Comparison of ENCODE assay signal across 10 mouse cellular contexts in the genomic region with DNA sequence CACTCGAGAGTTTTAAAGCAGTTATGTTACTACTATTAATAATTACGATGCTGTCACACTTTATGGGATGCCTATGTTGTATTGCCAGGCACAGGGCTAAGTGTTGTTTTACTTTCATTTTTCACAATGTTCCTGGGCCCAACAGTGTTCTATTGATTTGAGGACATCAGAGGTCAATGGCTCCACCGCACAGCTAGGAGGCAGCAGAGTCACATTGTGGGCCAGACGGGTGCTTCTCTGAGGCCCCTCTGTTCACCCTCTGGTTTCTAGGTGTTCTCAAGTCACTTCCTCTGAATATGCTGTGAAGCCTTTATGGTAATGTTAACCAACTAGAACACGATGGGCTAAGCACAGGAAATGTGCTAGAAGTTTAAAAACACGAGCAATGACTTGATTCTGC. TPM values are rescaled to one million over a fixed set of nuclear protein-coding genes. Genes with fewer than 3 reads are reported as not detected.
DNase-seq lines count a peak whose midpoint lies in the region; ATAC-seq and TF ChIP-seq lines count a peak whose summit lies in the region.
"Had no signal": no experiment of that assay in that cellular context is flagged by ENCODE, and none has a peak within 500 bp of the region (broad histone marks: within the 10 kb centered on the region; RNA-seq: fewer than 3 reads in every experiment).

No protein-coding gene starts in this region.

- ATAC-seq in embryonic facial prominence, embryonic 11.5 days (replicated peaks; ENCODE audit: insufficient number of reproducible peaks, low FRiP score, low TSS enrichment, low read depth), result no peak
- ATAC-seq in neutrophil, adult 5-6 weeks (ENCODE audit: extremely low read depth, insufficient number of reproducible peaks, low FRiP score, poor library complexity, severe bottlenecking), result peak; percentile 85

- H3K4me3 ChIP-seq in embryonic facial prominence, embryonic 11.5 days (ENCODE audit: low read depth, low read length), result no peak overlapping the region
- H3K4me3 ChIP-seq in embryonic facial prominence, embryonic 10.5 days, result no peak overlapping the region
- H3K4me3 ChIP-seq in C2C12 (ENCODE audit: insufficient read depth, poor library complexity, severe bottlenecking), result no peak overlapping the region
- no peak overlapping the region for H3K4me3 ChIP-seq in heart, embryonic 10.5 days
- H3K4me3 ChIP-seq: midbrain, embryonic 12.5 days; stomach, embryonic 15.5 days had no signal

- H3K27ac ChIP-seq in embryonic facial prominence, embryonic 11.5 days (replicated peaks; ENCODE audit: low read depth, low read length), result no peak overlapping the region
- H3K27ac ChIP-seq in embryonic facial prominence, embryonic 10.5 days (replicated peaks), result no peak overlapping the region
- no peak overlapping the region for H3K27ac ChIP-seq in heart, embryonic 10.5 days
- H3K27ac ChIP-seq: midbrain, embryonic 12.5 days; stomach, embryonic 15.5 days had no signal

- H3K79me3 ChIP-seq in C2C12 (ENCODE audit: low read depth), result no peaks in the 10 kb centered on the region

- peak; percentile 37 for TF ChIP-seq CTCF in C2C12 (IDR thresholded peaks at IDR 0.05; ENCODE audit: control insufficient read depth, insufficient read depth, insufficient read length)

- no peak overlapping the region for H3ac ChIP-seq in C2C12 (ENCODE audit: control insufficient read depth, insufficient read length, low read depth)

- no peaks in the 10 kb centered on the region for H3K79me2 ChIP-seq in C2C12 (ENCODE audit: control insufficient read depth, insufficient read depth)

- no peaks in the 10 kb centered on the region for H3K27me3 ChIP-seq in embryonic facial prominence, embryonic 11.5 days (ENCODE audit: control insufficient read depth, insufficient read depth, low read length)
- no peaks in the 10 kb centered on the region for H3K27me3 ChIP-seq in embryonic facial prominence, embryonic 10.5 days (replicated peaks; ENCODE audit: low read depth, poor library complexity, severe bottlenecking)
- H3K27me3 ChIP-seq in C2C12 (ENCODE audit: control insufficient read depth, insufficient read depth, insufficient read length), result no peaks in the 10 kb centered on the region
- no peaks in the 10 kb centered on the region for H3K27me3 ChIP-seq in heart, embryonic 10.5 days (ENCODE audit: insufficient read depth, poor library complexity, severe bottlenecking)
- H3K27me3 ChIP-seq: midbrain, embryonic 12.5 days; stomach, embryonic 15.5 days had no signal

- H3K4me2 ChIP-seq in embryonic facial prominence, embryonic 11.5 days (ENCODE audit: low read depth, low read length), result no peak overlapping the region
- H3K4me2 ChIP-seq: midbrain, embryonic 12.5 days; stomach, embryonic 15.5 days had no signal

- H3K36me3 ChIP-seq in embryonic facial prominence, embryonic 11.5 days (replicated peaks; ENCODE audit: control insufficient read depth, insufficient read depth, low read depth, low read length), result no peaks in the 10 kb centered on the region
- no peaks in the 10 kb centered on the region for H3K36me3 ChIP-seq in embryonic facial prominence, embryonic 10.5 days (replicated peaks)
- no peaks in the 10 kb centered on the region for H3K36me3 ChIP-seq in C2C12 (ENCODE audit: control insufficient read depth, insufficient read depth)
- H3K36me3 ChIP-seq in heart, embryonic 10.5 days, result no peaks in the 10 kb centered on the region
- H3K36me3 ChIP-seq: midbrain, embryonic 12.5 days; stomach, embryonic 15.5 days had no signal

- no peaks in the 10 kb centered on the region for H3K4me1 ChIP-seq in embryonic facial prominence, embryonic 11.5 days (ENCODE audit: control insufficient read depth, insufficient read depth, low read length)
- no peaks in the 10 kb centered on the region for H3K4me1 ChIP-seq in embryonic facial prominence, embryonic 10.5 days
- H3K4me1 ChIP-seq in heart, embryonic 10.5 days, result no peaks in the 10 kb centered on the region
- H3K4me1 ChIP-seq: midbrain, embryonic 12.5 days; stomach, embryonic 15.5 days had no signal

- WGBS in embryonic facial prominence, embryonic 11.5 days, result 76% methylated on average over 6 of the region's 6 CpGs
- WGBS in embryonic facial prominence, embryonic 10.5 days, result 72% methylated on average over 6 of the region's 6 CpGs
- 65% methylated on average over 6 of the region's 6 CpGs for WGBS in heart, embryonic 10.5 days

- H3K9me3 ChIP-seq in embryonic facial prominence, embryonic 11.5 days (replicated peaks; ENCODE audit: control insufficient read depth, low read length), result no peaks in the 10 kb centered on the region
- no peaks in the 10 kb centered on the region for H3K9me3 ChIP-seq in embryonic facial prominence, embryonic 10.5 days
- H3K9me3 ChIP-seq in heart, embryonic 10.5 days, result no peaks in the 10 kb centered on the region
- H3K9me3 ChIP-seq: midbrain, embryonic 12.5 days; stomach, embryonic 15.5 days had no signal

- H3K9ac ChIP-seq in embryonic facial prominence, embryonic 11.5 days (replicated peaks; ENCODE audit: low read length), result no peak overlapping the region
- H3K9ac ChIP-seq: midbrain, embryonic 12.5 days; stomach, embryonic 15.5 days had no signal

- peak; percentile 9 for DNase-seq in embryonic facial prominence, embryonic 11.5 days (ENCODE audit: low spot score)
- DNase-seq in embryonic facial prominence, embryonic 10.5 days (ENCODE audit: low spot score), result no peak
- peak; percentile 33 for DNase-seq in embryo, embryonic 10.5 days (ENCODE audit: low spot score)
- DNase-seq in frontal cortex, postnatal 14 days (ENCODE audit: low spot score in 2 of 2), result no peak
- DNase-seq in heart, embryonic 10.5 days (ENCODE audit: low spot score), result no peak
- DNase-seq in c-Kit-positive CD71-positive TER-119-positive erythroid progenitor cells, embryonic 14.5 days (ENCODE audit: low spot score), result no peak

TF ChIP-seq in C2C12, 6 proteins besides CTCF, POLR2A, EP300 and RAD21:
- TF ChIP-seq CEBPB (IDR thresholded peaks at IDR 0.05; ENCODE audit: low read depth) (no peak), FOSL1 (IDR thresholded peaks at IDR 0.05; ENCODE audit: insufficient read depth, low read length, poor library complexity, severe bottlenecking) (no peak), MYOG (IDR thresholded peaks at IDR 0.05; ENCODE audit: control insufficient read depth, extremely low read depth, insufficient read length) (no peak), MYOD1 (IDR thresholded peaks at IDR 0.05; ENCODE audit: control insufficient read depth, insufficient read length, low read depth) (no peak), USF1 (IDR thresholded peaks at IDR 0.05; ENCODE audit: low read depth) (no peak), MAX (IDR thresholded peaks at IDR 0.05) (no peak)

RNA-seq across cellular contexts. Expression of a gene that starts 18.7 kb away (rescaled TPM):
- polyA plus RNA-seq in embryonic facial prominence, embryonic 11.5 days (2014; fragmentation: Nextera tagmentation; extraction: Ambion mirVana), result 13.1 and 15.0 TPM in 2 replicates
- 10.9 and 11.5 TPM in 2 replicates for polyA plus RNA-seq in embryonic facial prominence, embryonic 10.5 days (2016; fragmentation: Nextera tagmentation; extraction: Ambion mirVana)
- 8.3 TPM for polyA plus RNA-seq in C2C12 (2012; fragmentation: generic; extraction: Trizol)
- 342 and 358 TPM in 2 replicates for total RNA-seq in neutrophil, adult 5-6 weeks (2017)
- polyA plus RNA-seq in heart, embryonic 10.5 days (2016; fragmentation: Nextera tagmentation; extraction: Ambion mirVana), result 17.9 and 25.8 TPM in 2 replicates

Comparison
In these comparisons a context has a peak if more than half of its experiments do, and no peak if none do; other contexts are left out.
1. DNase-seq: peak in embryonic facial prominence, embryonic 11.5 days (single experiment) and embryo, embryonic 10.5 days (single experiment); none in embryonic facial prominence, embryonic 10.5 days (single experiment), frontal cortex, postnatal 14 days (0 of 2), heart, embryonic 10.5 days (single experiment) and c-Kit-positive CD71-positive TER-119-positive erythroid progenitor cells, embryonic 14.5 days (single experiment).